Mouse (Mus musculus) bone marrow macrophage, adult 2 months (primary cell): ENCODE results near the gene Acp5.

ENCODE experiments used
- CTCF ChIP-seq: IDR thresholded peaks from 2 replicates; pipeline ENCODE4 v1.5.1; 2012; ENCODE audit warnings: low read depth, mild to moderate bottlenecking, low read length, moderate library complexity
- POLR2A ChIP-seq: IDR thresholded peaks from 2 replicates; pipeline ENCODE4 v1.6.1; 2012; ENCODE audit warnings: mild to moderate bottlenecking, low read depth, low read length, borderline replicate concordance

DNA sequence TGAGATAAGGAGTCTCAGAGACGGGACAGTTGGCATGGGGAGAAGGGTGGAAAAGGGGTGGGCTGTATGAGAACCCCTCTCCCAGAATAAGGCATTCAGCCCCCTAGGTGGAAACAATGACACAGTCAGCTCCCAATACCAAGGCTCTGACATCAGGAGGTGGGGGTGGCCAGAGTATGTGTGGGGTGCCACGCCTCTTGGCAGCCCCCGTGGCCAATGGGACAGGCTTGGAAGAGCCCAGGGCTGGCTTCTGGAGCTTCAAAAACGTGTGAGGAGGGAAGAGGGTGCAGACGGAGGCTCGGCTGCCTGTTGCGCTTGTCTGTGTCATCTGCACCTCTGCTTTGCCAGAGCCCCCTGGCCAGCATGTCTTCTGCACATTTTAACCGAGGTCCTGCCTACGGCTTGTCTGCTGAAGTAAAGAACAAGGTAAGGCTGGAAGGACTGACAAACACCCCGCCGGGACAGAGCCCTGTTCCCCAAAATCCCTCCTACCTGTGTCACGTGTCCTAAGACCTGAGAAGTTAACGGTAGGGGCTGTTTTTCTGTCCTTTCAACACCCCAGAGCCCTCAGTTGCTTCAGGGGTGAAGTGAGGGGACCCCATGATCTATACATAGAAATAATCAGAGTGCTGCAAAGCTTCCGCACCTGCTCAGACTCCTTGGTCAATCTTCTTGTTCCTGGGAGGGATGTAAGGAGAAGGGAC is 36.4 kb downstream of the Acp5 start, which contains the start of gene Cnn1:
- TF ChIP-seq POLR2A (no peak), CTCF (no peak)
